ENCODE assay signal across 11 mouse cellular contexts in the genomic region with DNA sequence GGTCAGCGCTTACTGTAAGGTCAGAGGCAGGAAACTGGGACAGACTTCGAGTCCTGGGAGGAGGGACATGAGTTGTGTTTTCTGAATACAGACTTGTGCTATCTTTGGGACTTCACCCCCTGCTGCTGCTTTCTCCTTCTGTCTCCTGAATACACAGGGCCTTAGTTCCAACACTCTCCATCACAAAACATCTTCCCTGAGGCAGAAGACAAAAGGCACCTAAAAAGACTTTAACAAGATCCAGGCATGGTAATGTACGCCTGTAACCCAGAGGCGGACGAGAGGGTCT.
DNase-seq lines count a peak whose midpoint lies in the region; ATAC-seq and TF ChIP-seq lines count a peak whose summit lies in the region.
"Had no signal": no experiment of that assay in that cellular context is flagged by ENCODE, and none has a peak within 500 bp of the region (broad histone marks: within the 10 kb centered on the region; RNA-seq: fewer than 3 reads in every experiment).

No protein-coding gene starts in this region.

- H3K4me3 ChIP-seq in heart, embryonic 15.5 days: no peak overlapping the region
- no peak overlapping the region for H3K4me3 ChIP-seq in lung, embryonic 14.5 days (ENCODE audit: low read depth, low read length)
- H3K4me3 ChIP-seq in embryonic facial prominence, embryonic 15.5 days (replicated peaks): no peak overlapping the region
- no peak overlapping the region for H3K4me3 ChIP-seq in small intestine, adult 2 months (ENCODE audit: low read depth, low read length)

- H3K4me2 ChIP-seq in heart, embryonic 15.5 days: no peak overlapping the region
- H3K4me2 ChIP-seq in lung, embryonic 14.5 days: no peak overlapping the region
- no peak overlapping the region for H3K4me2 ChIP-seq in embryonic facial prominence, embryonic 15.5 days (replicated peaks)

- H3K27me3 ChIP-seq in heart, embryonic 15.5 days: no peaks in the 10 kb centered on the region
- no peaks in the 10 kb centered on the region for H3K27me3 ChIP-seq in lung, embryonic 14.5 days (ENCODE audit: insufficient read depth, low read length)
- H3K27me3 ChIP-seq in embryonic facial prominence, embryonic 15.5 days: no peaks in the 10 kb centered on the region
- no peaks in the 10 kb centered on the region for H3K27me3 ChIP-seq in small intestine, adult 2 months (ENCODE audit: control insufficient read depth, insufficient read depth, low read length)
- H3K27me3 ChIP-seq: megakaryocyte, embryonic 14.5 days had no signal

- no peaks in the 10 kb centered on the region for H3K9me3 ChIP-seq in heart, embryonic 15.5 days (replicated peaks)
- no peaks in the 10 kb centered on the region for H3K9me3 ChIP-seq in lung, embryonic 14.5 days (ENCODE audit: low read depth, low read length)
- no peaks in the 10 kb centered on the region for H3K9me3 ChIP-seq in embryonic facial prominence, embryonic 15.5 days (replicated peaks)
- H3K9me3 ChIP-seq: megakaryocyte, embryonic 14.5 days had no signal

- TF ChIP-seq POLR2A in small intestine, adult 2 months (IDR thresholded peaks at IDR 0.05; ENCODE audit: low read depth, low read length): no peak

- intact Hi-C loops in left cerebral cortex, postnatal 36 days (cut with DNase I): loop anchor here (5.0 to 10.0 kb wide), 2 partner anchors 73 to 335 kb away; no protein-coding TSS in a partner anchor

- peaks cover 81% of the 10 kb centered on the region for H3K4me1 ChIP-seq in heart, embryonic 15.5 days (replicated peaks)
- peaks cover 78% of the 10 kb centered on the region for H3K4me1 ChIP-seq in lung, embryonic 14.5 days (ENCODE audit: insufficient read depth)
- H3K4me1 ChIP-seq in embryonic facial prominence, embryonic 15.5 days: peaks cover 53% of the 10 kb centered on the region
- H3K4me1 ChIP-seq in small intestine, adult 2 months (ENCODE audit: control insufficient read depth, insufficient read depth, insufficient read length, low read length): peaks cover 67% of the 10 kb centered on the region

- DNase-seq in heart, postnatal 4 days: no peak
- DNase-seq in lung, embryonic 14.5 days: no peak
- no peak for DNase-seq in lung, postnatal 36 days
- no peak for DNase-seq in left cerebral cortex, postnatal 36 days (ENCODE audit: low spot score in 2 of 2)
- DNase-seq in urinary bladder, adult 18-20 months (ENCODE audit: low spot score in 2 of 2): no peak
- DNase-seq: cerebellum, adult 9-10 months; left cerebral cortex, postnatal 4 days had no signal

- peak overlapping the region; percentile 56 for H3K27ac ChIP-seq in heart, embryonic 15.5 days
- peak overlapping the region; percentile 81 for H3K27ac ChIP-seq in lung, embryonic 14.5 days (ENCODE audit: low read depth)
- H3K27ac ChIP-seq in embryonic facial prominence, embryonic 15.5 days (replicated peaks): 0 out of 2 replicates have a peak overlapping the region, but pooled peaks have one; percentile 9
- peak overlapping the region; percentile 93 for H3K27ac ChIP-seq in small intestine, adult 2 months (ENCODE audit: insufficient read depth, low read depth, low read length)

- no peak for TF ChIP-seq CTCF in lung, embryonic 14.5 days (IDR thresholded peaks at IDR 0.05; ENCODE audit: low read depth)
- no peak for TF ChIP-seq CTCF in small intestine, adult 2 months (IDR thresholded peaks at IDR 0.05; ENCODE audit: extremely low read depth, insufficient read length, insufficient replicate concordance, low read depth, low read length)

- no peak for ATAC-seq in heart, embryonic 15.5 days (replicated peaks; ENCODE audit: insufficient number of reproducible peaks, insufficient read depth, low FRiP score, low read depth)
- no peak for ATAC-seq in lung, embryonic 14.5 days (ENCODE audit: insufficient read depth)
- ATAC-seq in embryonic facial prominence, embryonic 15.5 days (ENCODE audit: insufficient number of reproducible peaks, low FRiP score, low TSS enrichment, low read depth): no peak

- no peak overlapping the region for H3K9ac ChIP-seq in heart, embryonic 15.5 days
- H3K9ac ChIP-seq in lung, embryonic 14.5 days: no peak overlapping the region
- no peak overlapping the region for H3K9ac ChIP-seq in embryonic facial prominence, embryonic 15.5 days

- 80% methylated on average over 5 of the region's 5 CpGs for WGBS in heart, embryonic 15.5 days
- WGBS in lung, embryonic 14.5 days: 64% methylated on average over 5 of the region's 5 CpGs
- 64% methylated on average over 5 of the region's 5 CpGs for WGBS in embryonic facial prominence, embryonic 15.5 days
- WGBS in small intestine, adult 2 months: 54% methylated on average over 5 of the region's 5 CpGs

- H3K36me3 ChIP-seq in heart, embryonic 15.5 days: no peaks in the 10 kb centered on the region
- H3K36me3 ChIP-seq in lung, embryonic 14.5 days (ENCODE audit: insufficient read depth): no peaks in the 10 kb centered on the region
- no peaks in the 10 kb centered on the region for H3K36me3 ChIP-seq in embryonic facial prominence, embryonic 15.5 days
- no peaks in the 10 kb centered on the region for H3K36me3 ChIP-seq in small intestine, adult 2 months (ENCODE audit: control insufficient read depth, insufficient read depth, low read length)

Comparison
In these comparisons a context has a peak if more than half of its experiments do, and no peak if none do; other contexts are left out.
1. H3K27ac ChIP-seq: peak in every context shown above with its lines; median percentile 93 in small intestine, adult 2 months; 81 in lung, embryonic 14.5 days; 56 in heart, embryonic 15.5 days; 9 in embryonic facial prominence, embryonic 15.5 days.